Mouse (Mus musculus): ENCODE measurements around the gene Otop3. TPM values are rescaled to one million over a fixed set of nuclear protein-coding genes. Genes with fewer than 3 reads are reported as not detected.

Gene Otop3
- total RNA-seq, 2 experiments from 2014 or later = not detected

- no peak for ATAC-seq (replicated peaks; ENCODE audit: low FRiP score, poor library complexity, severe bottlenecking)
Measured at GRCm38 (mm10) chr11:115317204-115317603, 17.3 kb upstream of the Otop3 start.

- ATAC-seq (replicated peaks; ENCODE audit: low FRiP score, poor library complexity, severe bottlenecking) = no peak
Measured at GRCm38 (mm10) chr11:115318245-115319027, 16.1 kb upstream of the Otop3 start.

GRCm38 (mm10) chr11:115319704-115320383 is 14.7 kb upstream of the Otop3 start:
- no peak for ATAC-seq (replicated peaks; ENCODE audit: low FRiP score, poor library complexity, severe bottlenecking)

GRCm38 (mm10) chr11:115321906-115322693 is 12.4 kb upstream of the Otop3 start, which contains the start of gene Ush1g:
Gene Ush1g (minus strand): TSS chr11:115322041.
- peak; percentile 45; the same call in 1 of the 2 replicates for ATAC-seq (replicated peaks; ENCODE audit: low FRiP score, poor library complexity, severe bottlenecking)

GRCm38 (mm10) chr11:115323354-115323753 is 11.2 kb upstream of the Otop3 start:
- no peak for ATAC-seq (replicated peaks; ENCODE audit: low FRiP score, poor library complexity, severe bottlenecking)

- no peak for ATAC-seq (replicated peaks; ENCODE audit: low FRiP score, poor library complexity, severe bottlenecking)
Measured at GRCm38 (mm10) chr11:115326730-115327129, 7.8 kb upstream of the Otop3 start.

- no peak for ATAC-seq (replicated peaks; ENCODE audit: low FRiP score, poor library complexity, severe bottlenecking)
Measured at GRCm38 (mm10) chr11:115329339-115329738, 5.2 kb upstream of the Otop3 start.

- ATAC-seq (replicated peaks; ENCODE audit: low FRiP score, poor library complexity, severe bottlenecking) = no peak
Measured at GRCm38 (mm10) chr11:115335223-115335622, 692 bp downstream of the Otop3 start.

- no peak for ATAC-seq (replicated peaks; ENCODE audit: low FRiP score, poor library complexity, severe bottlenecking)
Measured at GRCm38 (mm10) chr11:115336115-115336514, 1.6 kb downstream of the Otop3 start.

- no peak for ATAC-seq (replicated peaks; ENCODE audit: low FRiP score, poor library complexity, severe bottlenecking)
Measured at GRCm38 (mm10) chr11:115337350-115337749, 2.8 kb downstream of the Otop3 start.

- ATAC-seq (replicated peaks; ENCODE audit: low FRiP score, poor library complexity, severe bottlenecking) = no peak
Measured at GRCm38 (mm10) chr11:115337826-115338225, 3.3 kb downstream of the Otop3 start.

- no peak for ATAC-seq (replicated peaks; ENCODE audit: low FRiP score, poor library complexity, severe bottlenecking)
Measured at GRCm38 (mm10) chr11:115341246-115341645, 6.7 kb downstream of the Otop3 start.

- no peak for ATAC-seq (replicated peaks; ENCODE audit: low FRiP score, poor library complexity, severe bottlenecking)
Measured at GRCm38 (mm10) chr11:115341866-115342265, 7.3 kb downstream of the Otop3 start.

GRCm38 (mm10) chr11:115344967-115345366 is 10.4 kb downstream of the Otop3 start:
- ATAC-seq (replicated peaks; ENCODE audit: low FRiP score, poor library complexity, severe bottlenecking) = no peak

- ATAC-seq (replicated peaks; ENCODE audit: low FRiP score, poor library complexity, severe bottlenecking) = no peak
Measured at GRCm38 (mm10) chr11:115345515-115345914, 11.0 kb downstream of the Otop3 start.

- no peak for ATAC-seq (replicated peaks; ENCODE audit: low FRiP score, poor library complexity, severe bottlenecking)
Measured at GRCm38 (mm10) chr11:115348681-115349248, 14.2 kb downstream of the Otop3 start.

- ATAC-seq (replicated peaks; ENCODE audit: low FRiP score, poor library complexity, severe bottlenecking) = no peak
Measured at GRCm38 (mm10) chr11:115349976-115350375, 15.4 kb downstream of the Otop3 start.

GRCm38 (mm10) chr11:115353375-115353774 is 18.8 kb downstream of the Otop3 start:
- ATAC-seq (replicated peaks; ENCODE audit: low FRiP score, poor library complexity, severe bottlenecking) = no peak

- ATAC-seq (replicated peaks; ENCODE audit: low FRiP score, poor library complexity, severe bottlenecking) = peak; percentile 63; the same call in 1 of the 2 replicates
Measured at GRCm38 (mm10) chr11:115354183-115354582, 19.7 kb downstream of the Otop3 start.

- ATAC-seq (replicated peaks; ENCODE audit: low FRiP score, poor library complexity, severe bottlenecking) = no peak
Measured at GRCm38 (mm10) chr11:115358468-115358867, 23.9 kb downstream of the Otop3 start.

Data from erythroblast, adult 5-6 weeks (primary cell).